Mouse (Mus musculus) spleen, adult 2 months (tissue): ENCODE results near the gene Milr1. TPM values are rescaled to one million over a fixed set of nuclear protein-coding genes. Genes with fewer than 3 reads are reported as not detected.

ENCODE experiments used
- DNase-seq, 2 experiments: peaks; one replicate each; pipeline versions ENCODE4 v3.0.0 to v3.0.0-alpha.2; 2012 to 2021; ENCODE audit warnings: low spot score in 2 of 2, low read depth in 1 of 2
- H3K27ac ChIP-seq: fragments of 200-500 bp; 2 replicates; pipeline ENCODE4 v1.5.1; 2012; ENCODE audit warnings: low read length, inconsistent platforms; ENCODE audit not compliant: insufficient read depth
- H3K27me3 ChIP-seq: fragments of 200-500 bp; 2 replicates; pipeline ENCODE4 v1.6.1; 2012; ENCODE audit warnings: mild to moderate bottlenecking, moderate library complexity, low read length, inconsistent platforms; ENCODE audit not compliant: control insufficient read depth, insufficient read depth
- H3K36me3 ChIP-seq: fragments of 200-500 bp; 2 replicates; pipeline ENCODE4 v1.6.1; 2012; ENCODE audit warnings: mild to moderate bottlenecking, low read length, inconsistent platforms; ENCODE audit not compliant: control insufficient read depth, insufficient read depth
- H3K4me1 ChIP-seq: fragments of 200-500 bp; 2 replicates; pipeline ENCODE4 v1.6.1; 2011; ENCODE audit warnings: inconsistent platforms; ENCODE audit not compliant: control insufficient read depth, insufficient read depth, insufficient read length
- H3K4me3 ChIP-seq: fragments of 200-500 bp; 2 replicates; pipeline ENCODE4 v1.5.1; 2011; ENCODE audit warnings: mild to moderate bottlenecking, inconsistent platforms; ENCODE audit not compliant: insufficient read depth, insufficient read length; ENCODE audit errors: extremely low read depth
- CTCF ChIP-seq: fragments of 200-500 bp; IDR thresholded peaks from 2 replicates; pipeline ENCODE4 v1.5.1; 2011; ENCODE audit warnings: mild to moderate bottlenecking, inconsistent platforms; ENCODE audit not compliant: insufficient read depth, insufficient read length, insufficient replicate concordance; ENCODE audit errors: extremely low read depth
- POLR2A ChIP-seq: fragments of 200-500 bp; IDR thresholded peaks from 2 replicates; pipeline ENCODE4 v1.6.1; 2011; ENCODE audit warnings: low read depth, low read length, inconsistent platforms
- WGBS: fragments of 180-500 bp; shearing (Covaris S2); methylation state at CpG from one replicate; pipeline ENCODE4 v1.1.7; 2018; 5-methylcytosine and 5-hydroxymethylcytosine counted together
- polyA plus RNA-seq: library from polyadenylated mRNA; depleted of rRNA; stranded (reverse); fragments of >200 nt; gene quantifications from 2 replicates; pipeline ENCODE4 v1.2.3, GENCODE M21; 2012

Milr1 gene
- polyA plus RNA-seq, 1 experiment, result 4.2 TPM

GRCm38 (mm10) chr11:106787131-106788025 lies 36.4 kb downstream of the Milr1 start:
- peak; percentile 68 to 85 for DNase-seq
- peak overlapping the region; percentile 94 for H3K27ac ChIP-seq
- TF ChIP-seq CTCF, result no peak
- no peak for TF ChIP-seq POLR2A
- WGBS, result under 1% methylated on average over 65 of the region's 65 CpGs
- H3K4me3 ChIP-seq, result peak overlapping the region; percentile 93
- H3K36me3 ChIP-seq, result peaks cover 37% of the 10 kb centered on the region
- H3K4me1 ChIP-seq, result no peaks in the 10 kb centered on the region; the same call in 1 of the 2 replicates
- no peaks in the 10 kb centered on the region for H3K27me3 ChIP-seq

DNA sequence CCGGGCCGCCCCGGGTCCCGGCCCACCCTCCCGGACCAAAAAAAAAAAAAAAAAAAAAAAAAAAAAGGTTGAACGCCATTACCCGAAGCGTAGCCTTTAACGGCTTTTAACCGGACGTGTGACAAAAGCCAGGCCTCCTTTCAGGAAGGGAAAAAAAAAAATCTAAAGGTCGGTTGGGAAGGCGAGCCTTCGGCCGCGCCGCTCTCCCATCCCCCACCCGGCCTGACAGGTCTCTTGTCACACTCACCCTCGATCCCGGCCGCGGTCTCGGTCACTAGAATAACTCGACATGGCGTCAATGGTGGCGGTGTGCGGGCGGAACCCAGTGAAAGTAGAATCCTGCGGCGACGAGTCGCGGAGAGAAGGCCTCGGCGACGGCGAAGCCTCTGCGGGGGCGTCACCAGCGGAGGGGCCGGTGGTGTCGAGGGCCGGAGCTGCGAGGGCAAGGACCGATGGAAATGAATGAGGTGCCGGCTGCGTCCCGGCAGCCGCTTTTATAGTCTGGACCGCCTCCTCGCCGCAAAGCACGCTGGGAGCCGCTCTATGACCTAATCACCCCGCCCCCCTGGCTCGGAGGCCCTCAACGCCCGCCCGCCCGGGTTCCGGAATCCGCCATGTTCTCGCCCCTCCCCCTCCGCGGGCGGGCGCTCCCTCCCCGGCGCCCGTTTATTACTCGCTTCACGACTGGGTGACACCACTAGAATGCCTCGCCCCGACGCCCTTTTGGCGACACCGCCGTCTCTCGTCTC lies 37.2 kb downstream of the Milr1 start:
- WGBS, result under 1% methylated on average over 76 of the region's 79 CpGs
- Histone ChIP-seq H3K27ac (peak overlapping the region; percentile 100), H3K4me1 (no peaks in the 10 kb centered on the region; the same call in 1 of the 2 replicates), H3K4me3 (peak overlapping the region; percentile 93), H3K27me3 (no peaks in the 10 kb centered on the region), H3K36me3 (peaks cover 30% of the 10 kb centered on the region)
- TF ChIP-seq POLR2A (peak; percentile 99), CTCF (no peak)
- DNase-seq, result peak; percentile 95 to 98

- H3K4me1 ChIP-seq, result no peaks in the 10 kb centered on the region; the same call in 1 of the 2 replicates
- under 1% methylated on average over 58 of the region's 58 CpGs for WGBS
- peaks cover 24% of the 10 kb centered on the region for H3K36me3 ChIP-seq
- H3K27ac ChIP-seq, result peak within 1 kb of the TSS; percentile 100
- DNase-seq, result peak; percentile 97 to 99
- TF ChIP-seq POLR2A (peak; percentile 32), CTCF (peak; percentile 6; the same call in 1 of the 2 replicates)
- no peaks in the 10 kb centered on the region for H3K27me3 ChIP-seq
- H3K4me3 ChIP-seq, result peak within 1 kb of the TSS; percentile 93
Measured at GRCm38 (mm10) chr11:106788775-106789459, 37.9 kb downstream of the Milr1 start, which contains the start of the genes Ddx5 and Cep95. TSS of gene Ddx5 (minus strand) at chr11:106789185. TSS of gene Cep95 (plus strand) at chr11:106789252.

GRCm38 (mm10) chr11:106789649-106790048 lies 38.6 kb downstream of the Milr1 start:
- TF ChIP-seq CTCF (no peak), POLR2A (no peak)
- Histone ChIP-seq H3K27me3 (no peaks in the 10 kb centered on the region), H3K27ac (peak overlapping the region; percentile 100), H3K4me3 (peak overlapping the region; percentile 86), H3K4me1 (no peaks in the 10 kb centered on the region; the same call in 1 of the 2 replicates), H3K36me3 (peaks cover 21% of the 10 kb centered on the region)
- DNase-seq, result no peak
- WGBS, result 0% methylated on average over 6 of the region's 6 CpGs

GRCm38 (mm10) chr11:106793846-106794245 lies 42.8 kb downstream of the Milr1 start:
- DNase-seq, result no peak
- Histone ChIP-seq H3K4me3 (no peak overlapping the region), H3K27me3 (no peaks in the 10 kb centered on the region), H3K27ac (no peak overlapping the region), H3K4me1 (no peaks in the 10 kb centered on the region; the same call in 1 of the 2 replicates), H3K36me3 (peaks cover 4% of the 10 kb centered on the region)
- TF ChIP-seq CTCF (peak; percentile 10; the same call in 1 of the 2 replicates), POLR2A (no peak)
- WGBS, result 72% methylated on average over 4 of the region's 4 CpGs

DNA sequence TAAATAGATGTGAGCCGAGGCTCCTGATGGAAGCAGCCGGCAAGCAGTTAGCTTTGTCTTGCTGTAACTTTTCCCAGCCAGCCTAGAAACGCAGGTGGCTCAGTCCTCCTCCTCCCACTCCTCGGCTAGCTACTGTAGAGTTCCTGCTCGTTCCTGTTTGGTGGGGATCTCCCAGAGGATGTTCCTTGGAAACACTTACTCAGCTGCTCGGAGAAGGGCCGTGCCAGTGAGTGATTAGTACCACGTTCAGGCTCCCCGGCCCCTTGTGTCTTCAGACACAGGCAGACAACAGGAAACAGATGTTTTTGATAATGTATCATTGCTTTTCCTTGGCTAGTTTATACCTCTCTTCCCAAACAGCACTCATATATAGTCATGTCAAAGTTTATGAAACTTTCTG lies 44.7 kb downstream of the Milr1 start:
- Histone ChIP-seq H3K4me3 (no peak overlapping the region), H3K36me3 (peaks cover 11% of the 10 kb centered on the region), H3K27ac (no peak overlapping the region), H3K4me1 (no peaks in the 10 kb centered on the region), H3K27me3 (no peaks in the 10 kb centered on the region)
- WGBS, result 75% methylated on average over 9 of the region's 9 CpGs
- no peak for TF ChIP-seq CTCF
- no peak for TF ChIP-seq POLR2A
- no peak for DNase-seq
